Mouse (Mus musculus) stomach, embryonic 14.5 days (tissue): ENCODE results near the gene Cd99l2. TPM values are rescaled to one million over a fixed set of nuclear protein-coding genes. Genes with fewer than 3 reads are reported as not detected.

ENCODE experiments used
- ATAC-seq: fragments of 200-750 bp; cut with Nextera tagmentation; 2 replicates; pipeline ENCODE4 v1.8.0; 2017; ENCODE audit warnings: low read depth, moderate TSS enrichment; ENCODE audit not compliant: insufficient number of reproducible peaks, insufficient read depth, low FRiP score
- H3K27ac ChIP-seq: fragments of 300-500 bp; sonication (generic); 2 replicates; pipeline ENCODE4 v1.5.1; 2014; ENCODE audit warnings: mild to moderate bottlenecking, low read length, moderate library complexity, mixed read lengths
- H3K27me3 ChIP-seq: fragments of 300-500 bp; sonication (generic); 2 replicates; pipeline ENCODE4 v1.6.1; 2014; ENCODE audit warnings: low read length, control low read depth, mixed read lengths; ENCODE audit not compliant: control insufficient read depth, insufficient read depth
- H3K36me3 ChIP-seq: fragments of 300-500 bp; sonication (generic); 2 replicates; pipeline ENCODE4 v1.6.1; 2014; ENCODE audit warnings: mild to moderate bottlenecking, control low read depth, low read length, moderate library complexity, mixed read lengths; ENCODE audit not compliant: control insufficient read depth, insufficient read depth
- H3K4me1 ChIP-seq: fragments of 300-500 bp; sonication (generic); 2 replicates; pipeline ENCODE4 v1.6.1; 2014; ENCODE audit warnings: low read length, control low read depth, mixed read lengths; ENCODE audit not compliant: control insufficient read depth, insufficient read depth
- H3K4me2 ChIP-seq: fragments of 300-500 bp; sonication (generic); replicated peaks from 2 replicates; pipeline ENCODE4 v1.6.1; 2014; ENCODE audit warnings: low read depth, low read length, control low read depth
- H3K4me3 ChIP-seq: fragments of 300-500 bp; sonication (generic); 2 replicates; pipeline ENCODE4 v1.5.1; 2014; ENCODE audit warnings: low read depth, low read length, control low read depth
- H3K9ac ChIP-seq: fragments of 300-500 bp; sonication (generic); replicated peaks from 2 replicates; pipeline ENCODE4 v1.6.1; 2014; ENCODE audit warnings: low read depth, mild to moderate bottlenecking, control low read depth, low read length, moderate library complexity, mixed read lengths
- H3K9me3 ChIP-seq: fragments of 300-500 bp; sonication (generic); 2 replicates; pipeline ENCODE4 v1.6.1; 2016; ENCODE audit warnings: low read depth, low read length, control low read depth; ENCODE audit not compliant: control insufficient read depth
- WGBS: fragments of 180-500 bp; shearing (Covaris S2); extraction: QIAGEN DNeasy Blood & Tissue Kit; methylation state at CpG from one replicate; pipeline ENCODE4 v1.1.7; 2014; 5-methylcytosine and 5-hydroxymethylcytosine counted together
- polyA plus RNA-seq: library from polyadenylated mRNA; unstranded; fragments of >200 nt; fragmentation: Nextera tagmentation; extraction: Ambion mirVana; gene quantifications from 2 replicates; pipeline ENCODE4 v1.2.1, GENCODE M21; 2014

Gene Cd99l2
- polyA plus RNA-seq, 1 experiment from 2014 or later = 22.6 TPM

DNA sequence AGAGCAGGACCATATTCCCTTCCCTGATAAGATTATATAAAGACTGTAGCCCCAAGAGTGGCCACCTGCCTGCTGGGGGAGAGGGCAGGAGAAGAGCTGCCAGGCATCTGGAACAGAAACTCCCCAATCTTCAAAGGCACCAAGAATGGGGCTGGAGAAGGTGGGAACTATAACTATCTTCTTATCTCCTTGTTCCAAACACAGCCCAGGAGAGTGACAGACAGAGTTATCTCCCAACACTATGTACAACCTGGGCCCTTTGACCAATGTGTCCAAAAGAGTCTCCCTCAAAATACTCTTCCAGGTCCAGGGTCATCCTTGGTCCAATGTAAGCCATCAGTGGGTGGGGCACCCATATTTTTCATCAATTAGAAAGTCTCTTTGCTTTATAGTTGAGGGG is 65.2 kb downstream of the Cd99l2 start:
- ATAC-seq = no peak
- no peak overlapping the region for H3K4me2 ChIP-seq
- no peaks in the 10 kb centered on the region for H3K27me3 ChIP-seq
- H3K4me1 ChIP-seq = no peaks in the 10 kb centered on the region
- H3K9ac ChIP-seq = no peak overlapping the region
- H3K36me3 ChIP-seq = no peaks in the 10 kb centered on the region
- no peak overlapping the region for H3K4me3 ChIP-seq
- H3K9me3 ChIP-seq = no peaks in the 10 kb centered on the region
- no peak overlapping the region for H3K27ac ChIP-seq

- Histone ChIP-seq H3K9me3 (no peaks in the 10 kb centered on the region), H3K4me1 (no peaks in the 10 kb centered on the region), H3K27me3 (no peaks in the 10 kb centered on the region), H3K9ac (no peak overlapping the region), H3K36me3 (no peaks in the 10 kb centered on the region), H3K4me2 (no peak overlapping the region), H3K4me3 (no peak overlapping the region), H3K27ac (no peak overlapping the region)
- ATAC-seq = 0 out of 2 replicates have a peak, but pooled peaks have one; percentile 53
- 43% methylated on average over 9 of the region's 9 CpGs for WGBS
Observed at GRCm38 (mm10) chrX:71425746-71426519, 66.7 kb downstream of the Cd99l2 start.

DNA sequence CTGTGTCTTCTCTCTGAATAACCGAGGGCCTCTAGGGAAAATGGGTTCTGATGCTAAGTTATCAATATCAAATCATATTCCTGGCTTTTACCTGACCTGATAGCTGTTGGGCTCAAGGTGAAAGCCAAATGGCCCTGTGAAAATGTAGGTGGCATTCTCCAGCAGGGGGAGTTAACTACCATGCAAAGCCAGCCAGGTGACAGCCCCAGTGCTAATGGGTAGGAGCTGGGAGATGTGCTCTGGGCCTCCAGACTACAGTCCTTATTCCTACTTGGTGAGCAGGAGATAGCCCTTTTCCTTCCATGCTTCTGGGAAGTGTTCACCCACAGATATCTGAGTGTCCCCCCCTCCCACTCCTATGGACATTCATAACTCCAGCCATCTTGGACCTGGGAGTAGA is 67.8 kb downstream of the Cd99l2 start:
- no peak for ATAC-seq
- H3K27me3 ChIP-seq = no peaks in the 10 kb centered on the region
- H3K9me3 ChIP-seq = no peaks in the 10 kb centered on the region
- no peaks in the 10 kb centered on the region for H3K36me3 ChIP-seq
- no peak overlapping the region for H3K27ac ChIP-seq
- no peak overlapping the region for H3K4me3 ChIP-seq
- no peak overlapping the region for H3K9ac ChIP-seq
- whole genome bisulfite sequencing = 72% methylated on average over 1 of the region's 1 CpGs
- H3K4me2 ChIP-seq = no peak overlapping the region
- H3K4me1 ChIP-seq = no peaks in the 10 kb centered on the region

DNA sequence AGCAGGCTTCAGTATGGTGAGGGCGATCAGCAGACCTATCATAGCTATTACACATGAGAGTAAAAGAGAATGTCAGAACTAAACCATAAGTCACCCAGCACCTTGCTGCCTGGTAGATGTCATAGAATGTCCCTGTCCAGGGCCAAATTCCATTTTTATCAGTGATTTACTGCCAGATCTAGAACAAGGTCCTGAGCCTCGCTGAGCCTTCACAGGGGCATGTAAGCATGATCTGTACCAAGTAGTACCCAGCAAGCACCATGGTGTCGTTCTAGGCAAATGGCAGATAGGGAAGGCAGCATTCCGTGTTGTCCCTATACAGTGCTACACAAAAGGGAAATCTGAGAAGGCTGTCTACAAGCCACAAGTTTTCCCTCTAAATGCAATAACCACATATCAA is 79.0 kb downstream of the Cd99l2 start:
- H3K9ac ChIP-seq = no peak overlapping the region
- 88% methylated on average over 4 of the region's 4 CpGs for WGBS
- ATAC-seq = no peak
- no peak overlapping the region for H3K4me2 ChIP-seq
- H3K9me3 ChIP-seq = no peaks in the 10 kb centered on the region
- no peak overlapping the region for H3K4me3 ChIP-seq
- H3K36me3 ChIP-seq = no peaks in the 10 kb centered on the region
- H3K27ac ChIP-seq = no peak overlapping the region
- H3K27me3 ChIP-seq = no peaks in the 10 kb centered on the region
- no peaks in the 10 kb centered on the region for H3K4me1 ChIP-seq

DNA sequence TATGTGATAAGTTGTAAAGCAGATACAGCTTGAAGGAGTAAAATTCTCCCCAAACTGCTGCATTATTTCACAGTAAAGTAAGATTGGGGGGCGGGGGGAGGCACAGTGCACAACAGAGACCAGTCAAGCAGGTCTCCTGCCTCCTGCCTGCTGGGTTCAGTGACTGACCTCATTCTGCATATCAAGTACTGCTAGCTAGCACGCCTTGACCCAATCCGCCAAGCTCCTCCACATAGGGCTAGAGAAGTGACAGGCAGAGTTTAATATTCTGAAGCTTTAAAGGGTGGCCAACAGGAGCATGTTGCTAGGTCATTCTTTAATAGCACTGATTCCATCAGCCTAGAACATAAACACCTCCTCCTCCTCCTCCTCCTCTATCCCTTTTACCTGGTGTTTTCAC is 79.9 kb downstream of the Cd99l2 start:
- Histone ChIP-seq H3K27ac (no peak overlapping the region), H3K9me3 (no peaks in the 10 kb centered on the region), H3K9ac (no peak overlapping the region), H3K4me1 (no peaks in the 10 kb centered on the region), H3K27me3 (no peaks in the 10 kb centered on the region), H3K36me3 (no peaks in the 10 kb centered on the region), H3K4me2 (no peak overlapping the region), H3K4me3 (no peak overlapping the region)
- no peak for ATAC-seq
- WGBS = 72% methylated on average over 3 of the region's 3 CpGs

DNA sequence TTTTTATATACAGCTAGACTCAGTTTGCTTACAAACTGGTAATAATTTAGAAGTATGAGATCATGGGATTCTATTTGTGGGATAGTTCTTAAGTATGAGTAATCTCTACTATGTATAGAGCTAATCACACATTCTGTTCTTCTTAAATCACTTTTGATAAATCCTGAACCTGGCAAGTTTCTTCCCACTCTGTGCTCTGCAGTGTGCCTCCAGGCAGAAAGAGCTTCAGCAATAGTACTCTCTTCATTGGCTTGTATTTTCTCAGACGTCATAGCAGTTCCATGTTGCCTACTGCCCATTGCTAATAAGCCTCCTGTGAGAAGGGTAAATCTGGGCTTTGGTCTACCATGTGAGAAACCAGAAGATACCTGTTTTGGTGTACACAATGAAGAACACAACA is 84.3 kb downstream of the Cd99l2 start:
- H3K27ac ChIP-seq = no peak overlapping the region
- H3K9me3 ChIP-seq = no peaks in the 10 kb centered on the region
- no peaks in the 10 kb centered on the region for H3K4me1 ChIP-seq
- WGBS = 89% methylated on average over 1 of the region's 1 CpGs
- H3K27me3 ChIP-seq = no peaks in the 10 kb centered on the region
- no peaks in the 10 kb centered on the region for H3K36me3 ChIP-seq
- H3K4me2 ChIP-seq = no peak overlapping the region
- H3K4me3 ChIP-seq = no peak overlapping the region
- no peak for ATAC-seq
- no peak overlapping the region for H3K9ac ChIP-seq

DNA sequence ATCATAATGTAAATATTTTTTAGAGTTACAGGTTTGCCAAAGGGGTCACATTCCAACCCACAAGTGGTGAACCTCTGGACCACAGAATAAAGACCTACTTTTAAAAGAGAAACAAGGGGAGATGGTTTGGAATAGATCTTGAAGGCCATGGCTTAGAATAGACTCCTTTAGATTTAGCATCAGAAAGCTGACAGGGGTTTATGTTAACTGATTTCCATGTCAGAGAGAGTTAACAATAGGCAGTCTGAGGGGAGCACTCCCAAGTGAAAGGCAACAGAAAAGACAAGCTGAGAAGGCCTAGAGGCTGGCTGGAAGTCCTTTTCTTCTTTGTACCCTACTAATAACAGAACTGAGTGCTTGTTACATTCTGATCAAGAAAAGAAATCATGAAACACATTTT is 86.4 kb downstream of the Cd99l2 start:
- H3K9me3 ChIP-seq = no peaks in the 10 kb centered on the region
- H3K36me3 ChIP-seq = no peaks in the 10 kb centered on the region
- H3K4me1 ChIP-seq = no peaks in the 10 kb centered on the region
- H3K4me3 ChIP-seq = no peak overlapping the region
- H3K27me3 ChIP-seq = no peaks in the 10 kb centered on the region
- no peak overlapping the region for H3K4me2 ChIP-seq
- ATAC-seq = no peak
- no peak overlapping the region for H3K27ac ChIP-seq
- no peak overlapping the region for H3K9ac ChIP-seq

- no peak for ATAC-seq
- WGBS = 73% methylated on average over 4 of the region's 4 CpGs
Observed at GRCm38 (mm10) chrX:71396326-71396725, 96.3 kb downstream of the Cd99l2 start.

DNA sequence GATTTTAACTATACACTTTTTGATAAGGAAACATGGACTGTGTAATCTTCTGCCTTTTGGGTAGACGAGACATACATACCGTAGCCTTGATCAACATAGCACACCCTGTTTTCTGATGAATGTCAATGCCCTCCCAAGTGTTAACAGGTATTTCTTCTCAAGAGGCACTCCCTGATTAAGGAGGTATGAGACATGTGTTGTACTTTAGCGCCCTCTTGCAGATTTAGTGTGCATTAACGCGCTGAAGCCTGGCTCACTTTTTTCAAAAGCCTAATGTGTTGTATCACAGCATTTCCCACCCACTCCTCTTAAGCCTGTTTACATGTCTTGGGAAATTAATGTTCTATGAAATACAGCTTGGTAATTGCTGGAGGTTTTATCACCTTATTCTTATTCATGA is 111.1 kb downstream of the Cd99l2 start:
- ATAC-seq = no peak
- H3K36me3 ChIP-seq = no peaks in the 10 kb centered on the region

More at GRCm38 (mm10) chrX:71396326-71396725, 96.3 kb downstream of the Cd99l2 start:
- Histone ChIP-seq H3K27ac (no peak overlapping the region), H3K4me2 (no peak overlapping the region), H3K27me3 (no peaks in the 10 kb centered on the region), H3K9ac (no peak overlapping the region), H3K36me3 (no peaks in the 10 kb centered on the region; the same call in none of the 2 replicates), H3K4me1 (no peaks in the 10 kb centered on the region), H3K4me3 (no peak overlapping the region), H3K9me3 (no peaks in the 10 kb centered on the region)

More for the DNA sequence above, 111.1 kb downstream of the Cd99l2 start:
- WGBS = 48% methylated on average over 5 of the region's 5 CpGs
- no peaks in the 10 kb centered on the region for H3K4me1 ChIP-seq
- no peak overlapping the region for H3K4me2 ChIP-seq
- no peaks in the 10 kb centered on the region for H3K9me3 ChIP-seq
- no peak overlapping the region for H3K4me3 ChIP-seq
- no peaks in the 10 kb centered on the region for H3K27me3 ChIP-seq
- H3K27ac ChIP-seq = no peak overlapping the region
- H3K9ac ChIP-seq = no peak overlapping the region
